Mouse (Mus musculus): ENCODE measurements around the gene Snrpa1.

The Snrpa1 gene

GRCm38 (mm10) chr7:66058703-66059102, at the start of gene Snrpa1:
Gene Snrpa1, plus strand, starts transcription at chr7:66059003.
- DNase-seq, result no peak

GRCm38 (mm10) chr7:66010518-66010917, 48.3 kb upstream of the Snrpa1 start:
- DNase-seq, result no peak

GRCm38 (mm10) chr7:66027747-66028146, 31.1 kb upstream of the Snrpa1 start:
- peak; percentile 10 for DNase-seq

- DNase-seq, result peak; percentile 14
Observed at GRCm38 (mm10) chr7:66028766-66029512, 29.9 kb upstream of the Snrpa1 start.

GRCm38 (mm10) chr7:66036809-66037208, 22.0 kb upstream of the Snrpa1 start:
- DNase-seq, result no peak

GRCm38 (mm10) chr7:66038261-66038660, 20.5 kb upstream of the Snrpa1 start:
- DNase-seq, result no peak

GRCm38 (mm10) chr7:66038730-66039129, 20.1 kb upstream of the Snrpa1 start:
- no peak for DNase-seq

- DNase-seq, result no peak
Observed at GRCm38 (mm10) chr7:66040026-66040814, 18.6 kb upstream of the Snrpa1 start.

- DNase-seq, result no peak
Observed at GRCm38 (mm10) chr7:66043552-66044459, 15.0 kb upstream of the Snrpa1 start, which contains the start of gene Gm45213. Gene Gm45213, plus strand, starts transcription at chr7:66043602.

- DNase-seq, result no peak
Observed at GRCm38 (mm10) chr7:66044617-66045016, 14.2 kb upstream of the Snrpa1 start.

GRCm38 (mm10) chr7:66046921-66047918, 11.6 kb upstream of the Snrpa1 start:
- peak; percentile 7 for DNase-seq

GRCm38 (mm10) chr7:66047975-66048374, 10.8 kb upstream of the Snrpa1 start:
- no peak for DNase-seq

GRCm38 (mm10) chr7:66048446-66049230, 10.2 kb upstream of the Snrpa1 start:
- no peak for DNase-seq

GRCm38 (mm10) chr7:66053946-66054483, 4.8 kb upstream of the Snrpa1 start:
- no peak for DNase-seq

GRCm38 (mm10) chr7:66055356-66055755, 3.4 kb upstream of the Snrpa1 start:
- DNase-seq, result peak; percentile 13

- peak; percentile 87 for DNase-seq
Observed at GRCm38 (mm10) chr7:66060066-66060956, 1.5 kb downstream of the Snrpa1 start.

GRCm38 (mm10) chr7:66061057-66061456, 2.3 kb downstream of the Snrpa1 start:
- no peak for DNase-seq

- DNase-seq, result no peak
Observed at GRCm38 (mm10) chr7:66076411-66076810, 17.6 kb downstream of the Snrpa1 start.

Data from lung, postnatal 14 days (tissue).